In the genomic region with DNA sequence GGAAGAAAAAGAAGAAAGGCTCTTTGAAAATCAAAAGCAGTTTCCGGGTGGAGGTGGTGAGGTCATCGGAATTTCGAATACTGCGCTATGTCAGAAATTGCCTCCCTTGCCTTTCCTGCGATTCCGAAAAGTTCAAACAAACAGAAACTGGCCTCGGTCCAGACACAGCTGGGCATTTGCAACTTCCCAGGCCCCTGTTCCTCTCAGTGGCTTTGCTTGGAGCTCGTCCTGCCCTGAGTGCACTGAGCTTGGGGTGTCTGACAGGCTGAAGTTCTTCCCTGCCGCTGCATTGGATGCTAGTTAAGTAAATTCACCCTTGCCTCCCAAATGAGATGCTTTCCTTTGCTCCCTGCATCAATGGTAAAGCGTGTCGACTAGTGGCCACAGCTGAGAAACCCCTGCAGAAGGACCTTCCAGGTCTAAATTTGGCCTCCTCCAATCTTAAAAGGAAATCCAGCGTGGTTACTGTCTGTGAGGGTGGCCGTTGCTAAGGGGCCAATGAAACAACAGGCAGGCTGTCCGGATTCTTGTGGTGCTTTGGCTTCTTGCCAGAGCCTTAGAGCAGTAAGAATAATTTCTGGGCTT, we compare ENCODE assay signal across 8 mouse cellular contexts. TPM values are rescaled to one million over a fixed set of nuclear protein-coding genes. Genes with fewer than 3 reads are reported as not detected.
DNase-seq lines count a peak whose midpoint lies in the region; ATAC-seq and TF ChIP-seq lines count a peak whose summit lies in the region.

No protein-coding gene starts in this region.

- peaks cover 23% of the 10 kb centered on the region for H3K4me1 ChIP-seq in embryonic facial prominence, embryonic 13.5 days
- peaks cover 26% of the 10 kb centered on the region for H3K4me1 ChIP-seq in heart, embryonic 13.5 days
- H3K4me1 ChIP-seq in kidney, embryonic 14.5 days (ENCODE audit: control insufficient read depth, insufficient read depth, low read length) = peaks cover 14% of the 10 kb centered on the region
- H3K4me1 ChIP-seq in stomach, embryonic 14.5 days (ENCODE audit: control insufficient read depth, insufficient read depth, low read length) = peaks cover 11% of the 10 kb centered on the region; the same call in 1 of the 2 replicates

- H3K9ac ChIP-seq in embryonic facial prominence, embryonic 13.5 days = no peak overlapping the region
- peak overlapping the region; percentile 59 for H3K9ac ChIP-seq in heart, embryonic 13.5 days
- no peak overlapping the region for H3K9ac ChIP-seq in kidney, embryonic 14.5 days (ENCODE audit: low read depth, low read length)
- H3K9ac ChIP-seq in stomach, embryonic 14.5 days (replicated peaks; ENCODE audit: low read depth, low read length) = no peak overlapping the region

- no peaks in the 10 kb centered on the region for H3K36me3 ChIP-seq in embryonic facial prominence, embryonic 13.5 days
- H3K36me3 ChIP-seq in heart, embryonic 13.5 days = no peaks in the 10 kb centered on the region
- no peaks in the 10 kb centered on the region for H3K36me3 ChIP-seq in kidney, embryonic 14.5 days (ENCODE audit: control insufficient read depth, insufficient read depth, low read length)
- H3K36me3 ChIP-seq in stomach, embryonic 14.5 days (ENCODE audit: control insufficient read depth, insufficient read depth, low read length) = no peaks in the 10 kb centered on the region

- intact Hi-C loops in left cerebral cortex, adult 2 months (cut with DNase I) = no loop called here

- peak overlapping the region; percentile 7; the same call in 1 of the 2 replicates for H3K4me3 ChIP-seq in left cerebral cortex, adult 2 months
- peak overlapping the region; percentile 15; the same call in 1 of the 2 replicates for H3K4me3 ChIP-seq in embryonic facial prominence, embryonic 13.5 days
- peak overlapping the region; percentile 28 for H3K4me3 ChIP-seq in heart, embryonic 13.5 days
- H3K4me3 ChIP-seq in kidney, embryonic 14.5 days (ENCODE audit: low read length) = peak overlapping the region; percentile 5; the same call in 1 of the 2 replicates
- no peak overlapping the region for H3K4me3 ChIP-seq in stomach, embryonic 14.5 days (ENCODE audit: low read depth, low read length)

- H3K27me3 ChIP-seq in embryonic facial prominence, embryonic 13.5 days = no peaks in the 10 kb centered on the region
- H3K27me3 ChIP-seq in heart, embryonic 13.5 days (replicated peaks) = no peaks in the 10 kb centered on the region
- no peaks in the 10 kb centered on the region for H3K27me3 ChIP-seq in kidney, embryonic 14.5 days (ENCODE audit: control insufficient read depth, insufficient read depth, low read length)
- H3K27me3 ChIP-seq in stomach, embryonic 14.5 days (ENCODE audit: control insufficient read depth, insufficient read depth, low read length) = no peaks in the 10 kb centered on the region

- ATAC-seq in embryonic facial prominence, embryonic 13.5 days (ENCODE audit: insufficient number of reproducible peaks, insufficient read depth, low FRiP score, low TSS enrichment, low read depth) = peak; percentile 56; the same call in 1 of the 2 replicates
- peak; percentile 54; the same call in 1 of the 2 replicates for ATAC-seq in heart, embryonic 13.5 days (ENCODE audit: extremely low read depth, insufficient number of reproducible peaks, low FRiP score, low TSS enrichment)
- peak; percentile 33 for ATAC-seq in kidney, embryonic 14.5 days (ENCODE audit: low FRiP score, low TSS enrichment)
- peak; percentile 59; the same call in 1 of the 2 replicates for ATAC-seq in stomach, embryonic 14.5 days (ENCODE audit: insufficient number of reproducible peaks, insufficient read depth, low FRiP score, low read depth)
- ATAC-seq in megakaryocyte, adult 5-6 weeks (ENCODE audit: poor library complexity, severe bottlenecking) = no peak

- peak overlapping the region; percentile 2; the same call in 1 of the 2 replicates for H3K27ac ChIP-seq in left cerebral cortex, adult 2 months
- peak overlapping the region; percentile 74 for H3K27ac ChIP-seq in embryonic facial prominence, embryonic 13.5 days
- peak overlapping the region; percentile 87 for H3K27ac ChIP-seq in heart, embryonic 13.5 days (replicated peaks)
- H3K27ac ChIP-seq in kidney, embryonic 14.5 days (ENCODE audit: low read depth, low read length) = peak overlapping the region; percentile 77
- H3K27ac ChIP-seq in stomach, embryonic 14.5 days (ENCODE audit: low read length) = peak overlapping the region; percentile 75

- DNase-seq in left cerebral cortex, adult 2 months (ENCODE audit: extremely low spot score in 1 of 2, low spot score in 2 of 2) = no peak
- no peak for DNase-seq in left cerebral cortex, adult 11 months (ENCODE audit: low spot score)
- peak; percentile 34 for DNase-seq in lung, postnatal 25 days (ENCODE audit: low spot score)

- peak overlapping the region; percentile 42 for H3K4me2 ChIP-seq in embryonic facial prominence, embryonic 13.5 days
- H3K4me2 ChIP-seq in heart, embryonic 13.5 days = peak overlapping the region; percentile 64
- H3K4me2 ChIP-seq in kidney, embryonic 14.5 days (replicated peaks; ENCODE audit: low read depth, low read length) = peak overlapping the region; percentile 38
- peak overlapping the region; percentile 26; the same call in 1 of the 2 replicates for H3K4me2 ChIP-seq in stomach, embryonic 14.5 days (replicated peaks; ENCODE audit: low read depth, low read length)

- WGBS in embryonic facial prominence, embryonic 13.5 days = 10% methylated on average over 14 of the region's 14 CpGs
- 15% methylated on average over 14 of the region's 14 CpGs for WGBS in heart, embryonic 13.5 days
- WGBS in kidney, embryonic 14.5 days = 3% methylated on average over 14 of the region's 14 CpGs
- WGBS in stomach, embryonic 14.5 days = 14% methylated on average over 14 of the region's 14 CpGs

- H3K9me3 ChIP-seq in embryonic facial prominence, embryonic 13.5 days = no peaks in the 10 kb centered on the region
- H3K9me3 ChIP-seq in heart, embryonic 13.5 days = no peaks in the 10 kb centered on the region
- H3K9me3 ChIP-seq in kidney, embryonic 14.5 days (ENCODE audit: control insufficient read depth, low read length) = no peaks in the 10 kb centered on the region
- no peaks in the 10 kb centered on the region for H3K9me3 ChIP-seq in stomach, embryonic 14.5 days (ENCODE audit: control insufficient read depth, low read depth, low read length)

- TF ChIP-seq CTCF in left cerebral cortex, adult 2 months (IDR thresholded peaks at IDR 0.05) = peak; percentile 6

RNA-seq across cellular contexts. Expression of gene Wdr95, which starts 14.3 kb away (rescaled TPM):
- under 1 TPM; 0.56 to 0.75 TPM for total RNA-seq in left cerebral cortex, adult 2 months (2021)
- polyA plus RNA-seq in embryonic facial prominence, embryonic 13.5 days (2015; fragmentation: Nextera tagmentation; extraction: Ambion mirVana) = 0.24 TPM in 1 of 2 replicates, not detected in the other
- not detected in 2 replicates for polyA plus RNA-seq in heart, embryonic 13.5 days (2015; fragmentation: Nextera tagmentation; extraction: Ambion mirVana)
- not detected in 2 replicates for polyA plus RNA-seq in kidney, embryonic 14.5 days (2014; fragmentation: Nextera tagmentation; extraction: Ambion mirVana)
- not detected in 2 replicates for polyA plus RNA-seq in stomach, embryonic 14.5 days (2014; fragmentation: Nextera tagmentation; extraction: Ambion mirVana)
- total RNA-seq in megakaryocyte, adult 5-6 weeks (2015) = 0.40 and 1.2 TPM in 2 replicates
- total RNA-seq in megakaryocyte, adult 5-6 weeks (2017) = 0.15 and 0.65 TPM in 2 replicates

Comparison
In these comparisons a context has a peak if more than half of its experiments do, and no peak if none do; other contexts are left out.
1. H3K27ac ChIP-seq: peak in every context shown above with its lines; median percentile 87 in heart, embryonic 13.5 days; 77 in kidney, embryonic 14.5 days; 75 in stomach, embryonic 14.5 days; 74 in embryonic facial prominence, embryonic 13.5 days; 2 in left cerebral cortex, adult 2 months.